Mouse (Mus musculus): ENCODE measurements at regions not wholly inside any gene's neighbourhood (a gene's known extent, or its start where the extent isn't known, plus 50 kb on each side); places are given as distances from the start of the nearest gene placed in this dataset.

DNA sequence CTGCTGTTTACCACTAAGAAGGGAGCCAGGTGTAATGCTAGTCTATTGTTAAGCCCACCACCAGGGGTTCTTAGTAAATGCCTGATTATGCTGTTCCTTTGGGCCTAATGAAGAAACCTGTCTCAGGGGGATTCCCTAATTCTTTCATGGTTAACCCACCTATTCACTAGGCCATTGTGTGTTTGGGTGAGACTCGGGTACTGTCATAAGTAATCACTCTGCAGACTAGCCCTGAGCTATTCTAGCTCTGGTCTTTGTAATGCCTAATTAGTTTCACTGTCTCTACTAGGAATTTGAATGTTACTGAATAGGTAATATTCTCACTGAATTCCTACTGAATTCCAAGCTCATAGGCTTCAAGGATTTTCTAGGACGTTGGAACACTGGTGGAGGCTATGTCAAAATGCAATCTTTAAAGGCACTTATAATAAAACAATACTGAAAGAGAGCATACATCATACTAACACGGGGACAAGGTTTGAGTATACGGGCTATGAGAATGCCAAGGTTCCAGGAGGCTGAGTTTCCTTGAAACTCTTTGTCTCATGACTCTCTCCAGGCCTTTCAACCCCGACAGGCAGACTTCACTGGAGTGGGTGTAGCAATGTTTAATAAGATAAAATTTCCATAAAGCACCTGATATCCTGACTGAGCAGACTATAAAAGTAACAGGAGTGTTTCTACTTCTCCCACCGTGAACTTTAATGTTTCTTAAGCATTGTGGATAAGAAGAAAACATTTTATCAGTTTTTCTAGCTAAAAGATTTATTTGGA, 398.0 kb upstream of the Mdga2 start:
- DNase-seq (ENCODE audit: low read depth, low spot score) = peak; percentile 44

DNA sequence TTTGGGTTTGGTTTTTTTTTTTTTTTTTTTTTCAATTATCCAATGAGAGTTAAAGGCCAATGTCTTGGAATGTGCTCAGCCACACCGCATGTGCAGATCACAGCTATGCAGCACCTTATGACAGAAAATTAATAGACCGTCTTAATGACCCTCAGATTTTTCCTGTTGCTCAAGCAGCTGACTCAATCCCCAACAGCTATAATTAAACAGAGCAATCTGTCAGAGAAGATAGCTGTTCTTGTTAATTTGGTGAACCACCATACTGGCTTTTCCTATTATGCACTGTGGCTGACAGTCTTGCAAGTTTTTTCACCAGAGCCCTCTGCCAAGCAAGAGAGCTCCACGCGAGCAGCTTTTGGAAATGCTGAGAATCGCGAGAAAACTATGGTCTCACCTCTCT, 395.9 kb upstream of the Mdga2 start:
- no peak for DNase-seq (ENCODE audit: low read depth, low spot score)

DNA sequence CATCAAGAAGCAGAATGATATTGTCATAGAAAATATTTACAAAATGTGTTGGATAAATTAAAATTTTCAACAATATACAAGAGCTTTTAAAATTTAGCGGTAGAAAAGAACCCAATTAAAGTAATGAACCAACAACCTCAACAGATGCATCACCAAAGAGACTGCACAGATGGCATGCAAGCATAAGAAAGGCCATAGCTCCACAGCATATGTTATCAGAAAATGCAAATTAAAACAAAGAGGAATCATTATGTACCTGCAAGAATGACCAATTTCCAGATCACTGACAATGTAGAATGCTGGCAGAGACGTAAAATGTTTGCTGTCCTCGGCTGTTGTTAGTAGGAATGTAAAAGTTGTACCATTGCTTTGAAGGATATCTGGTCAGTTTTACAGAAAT, 376.6 kb upstream of the Mdga2 start:
- DNase-seq (ENCODE audit: low read depth, low spot score) = no peak

Measured in ES-CJ7 (cell line).